Mouse (Mus musculus) embryo, embryonic 11 days (tissue): ENCODE results near the gene Rims1.

Experiments used
- DNase-seq: peaks from one replicate; pipeline ENCODE4 v3.0.0-alpha.2; 2015

Gene Rims1

DNA sequence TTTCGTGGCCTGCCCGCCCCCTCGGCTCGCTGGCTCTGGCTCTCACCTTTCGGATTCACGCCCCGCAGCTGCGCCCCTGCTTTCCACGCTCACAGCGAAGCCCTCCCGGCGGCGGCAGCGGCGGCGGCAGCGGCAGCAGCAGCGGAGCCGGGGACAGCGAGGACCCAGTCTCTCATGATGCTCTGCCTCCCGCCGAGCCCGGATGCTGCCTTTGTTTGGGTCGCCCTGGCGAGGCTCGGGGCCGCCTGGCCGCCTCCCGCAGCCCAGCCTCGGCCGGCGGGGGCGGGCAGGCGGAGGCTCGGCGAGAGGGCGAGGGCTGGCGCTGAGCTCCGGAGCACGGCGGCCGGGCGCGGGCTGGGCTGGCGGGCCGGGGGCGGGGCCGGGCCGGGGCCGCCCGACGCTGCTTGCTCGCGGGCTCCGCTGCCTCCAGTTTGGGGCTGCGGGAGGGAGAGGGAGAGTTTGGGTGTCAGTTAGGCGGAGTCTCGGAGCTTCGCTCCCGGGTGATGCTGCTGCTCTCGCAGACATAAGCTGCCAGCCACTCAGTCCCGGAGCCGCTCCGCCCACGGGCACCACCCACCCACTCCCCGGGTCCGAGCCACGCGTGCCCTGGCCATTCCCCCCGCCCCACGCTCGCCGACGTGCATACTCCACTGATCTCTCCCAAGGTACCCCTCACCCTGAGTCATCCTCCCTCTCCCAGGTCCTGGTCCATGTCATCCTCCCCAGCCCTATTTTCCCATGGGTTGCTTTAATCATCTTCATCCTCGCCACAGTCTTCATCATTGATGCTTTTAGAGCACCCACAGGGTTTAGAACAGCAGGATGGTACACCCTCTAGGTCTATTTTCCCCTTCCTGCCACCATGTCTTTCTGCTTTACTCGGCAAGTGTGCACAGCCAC, at the start of gene Rims1:
TSS of gene Rims1 (minus strand) at position 269 of the 900 bp plus-strand sequence.
- DNase-seq, result peak; percentile 72

DNA sequence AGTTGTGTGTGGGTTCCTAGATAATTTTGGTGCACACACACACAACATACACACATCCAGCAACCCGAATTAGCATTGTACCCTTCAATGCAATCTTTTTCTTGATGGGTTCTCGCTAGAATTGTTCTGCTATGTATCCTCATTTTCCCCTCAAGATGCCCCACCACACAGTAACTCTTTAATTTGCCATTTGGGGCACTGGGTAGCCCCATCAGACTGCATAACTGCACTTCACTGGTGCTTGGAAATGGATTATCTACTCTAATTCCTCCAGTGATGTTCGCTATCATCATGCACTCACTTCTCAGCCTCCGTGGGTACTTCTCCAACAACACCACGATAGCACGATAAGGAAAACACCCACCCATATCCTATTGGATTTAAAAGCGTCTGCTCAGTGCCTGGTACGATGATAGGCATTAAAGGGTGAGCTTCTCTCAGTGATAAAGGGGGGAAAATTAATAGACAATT, 867 bp upstream of the Rims1 start:
- DNase-seq, result no peak

DNA sequence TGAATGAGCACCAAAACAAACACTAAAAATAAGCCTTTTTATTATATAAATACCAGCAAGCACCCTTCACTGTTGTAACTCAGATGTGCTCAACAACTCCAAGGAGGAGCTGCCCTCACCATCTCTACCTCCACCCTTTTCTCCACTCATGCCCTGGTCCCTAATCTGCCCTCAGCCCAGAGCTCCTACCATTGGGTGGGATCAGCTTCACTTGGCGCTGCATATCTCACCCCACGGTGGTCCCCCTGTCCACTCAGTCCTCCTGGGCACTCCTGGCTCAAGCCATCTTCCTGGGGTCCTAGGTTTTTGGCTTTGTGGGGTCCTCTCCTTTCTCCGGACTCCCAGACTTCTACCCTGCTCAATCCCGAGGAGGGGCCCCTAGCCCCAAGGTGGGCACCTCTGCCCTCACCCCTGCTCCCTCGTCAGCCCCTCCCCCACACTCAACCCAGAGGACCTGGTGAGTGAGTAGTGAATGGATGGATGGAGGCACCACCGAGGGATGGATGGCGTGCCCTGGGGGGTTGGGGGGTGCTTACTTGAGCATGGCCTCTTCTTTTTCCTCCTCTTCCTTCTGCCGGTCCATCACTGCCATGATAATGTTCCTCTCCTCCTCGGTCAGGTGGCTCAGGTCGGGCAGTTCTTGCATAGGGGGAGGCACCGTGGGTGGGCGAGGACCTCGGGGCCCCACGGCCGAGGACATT, 619 bp downstream of the Rims1 start:
- no peak for DNase-seq

DNA sequence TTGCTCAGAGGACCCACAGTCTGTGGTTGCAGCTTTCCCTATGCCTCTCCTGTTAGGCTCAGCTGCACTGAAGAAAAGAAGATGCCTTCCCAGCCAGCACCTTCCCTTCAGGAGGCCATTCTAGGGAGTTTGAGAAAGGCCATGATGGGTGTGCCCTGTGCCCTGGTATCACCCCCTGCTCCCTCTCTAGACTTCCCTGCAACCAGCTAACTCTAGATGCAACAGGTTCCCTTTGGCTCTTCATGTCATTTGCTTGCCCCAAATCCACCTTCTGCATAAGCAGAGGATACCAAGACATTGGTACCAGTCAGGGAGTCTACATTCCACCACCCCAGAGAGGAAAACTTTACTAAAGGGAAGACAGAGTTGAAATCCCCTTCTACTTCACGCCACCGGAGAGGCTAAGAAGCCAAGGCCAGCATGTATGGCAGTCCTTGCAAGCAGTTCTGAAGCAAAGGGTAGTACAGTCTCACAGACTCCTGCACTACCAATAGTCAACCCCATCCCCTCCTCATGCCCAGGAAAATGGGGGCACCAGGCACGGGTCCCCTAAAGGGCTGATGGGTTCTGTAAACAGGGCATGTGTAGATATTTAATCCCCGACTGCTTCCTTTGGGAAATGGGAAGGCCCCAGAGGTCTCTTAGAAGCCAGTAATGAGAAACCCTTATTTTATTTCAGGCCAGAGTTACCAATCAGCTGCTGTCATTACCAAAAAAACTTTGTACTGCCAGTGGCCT, 1.5 kb downstream of the Rims1 start:
- DNase-seq, result no peak

DNA sequence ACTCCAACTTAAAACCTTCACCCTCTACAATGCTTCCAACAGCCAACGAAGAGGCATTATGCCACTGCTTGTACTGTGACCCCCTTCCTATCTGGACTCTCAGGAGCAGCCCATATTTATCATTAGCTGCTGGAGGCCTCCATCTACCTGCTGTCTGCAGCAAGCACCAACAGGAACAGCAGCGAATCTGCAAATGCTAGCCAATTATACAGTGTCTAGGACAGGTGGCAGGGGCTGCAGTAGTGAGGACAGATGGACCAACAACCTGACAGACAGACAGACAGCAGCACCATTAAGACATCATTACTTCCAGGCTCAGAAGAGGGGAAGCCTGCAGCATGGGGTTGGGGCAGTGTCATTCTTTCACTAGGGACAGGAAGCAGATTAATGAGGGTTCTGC, 2.3 kb downstream of the Rims1 start:
- DNase-seq, result no peak

DNA sequence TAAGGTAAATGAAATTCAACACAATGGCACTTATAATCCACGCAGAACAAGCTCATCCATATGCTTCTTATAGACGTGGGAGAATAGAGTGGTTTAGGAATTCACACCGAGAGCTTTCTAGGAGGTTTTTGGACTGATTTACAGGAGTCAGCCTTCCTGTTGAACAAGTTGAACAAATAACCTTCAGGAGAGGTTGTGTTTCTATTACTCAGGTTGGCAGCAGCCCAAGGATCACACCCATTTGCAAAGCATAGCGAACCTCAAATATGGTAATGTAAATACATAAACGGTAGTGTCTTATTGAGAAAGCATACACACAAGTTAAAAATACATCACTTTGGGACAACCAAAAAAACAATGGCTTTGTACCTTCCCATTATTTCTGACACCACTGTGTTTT, 5.5 kb downstream of the Rims1 start:
- DNase-seq, result no peak

DNA sequence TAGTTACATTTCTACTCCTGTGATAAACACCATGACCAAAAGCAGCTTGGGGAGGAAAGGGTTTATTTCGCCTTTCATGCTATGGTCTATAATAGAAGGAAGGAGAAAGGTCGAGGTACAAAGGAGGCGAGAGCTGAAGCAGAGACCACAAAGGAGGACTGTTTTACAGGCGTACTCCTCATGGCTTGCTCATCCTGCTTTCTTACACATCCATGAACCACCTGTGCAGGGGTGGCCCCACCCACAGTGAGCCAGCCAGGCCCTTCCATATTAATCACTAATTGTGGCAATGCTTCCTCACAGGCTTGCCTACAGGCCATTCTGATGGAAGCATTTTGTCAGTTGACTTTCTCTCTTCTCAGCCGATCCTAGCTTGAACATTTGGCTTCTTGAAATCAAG, 8.7 kb downstream of the Rims1 start:
- no peak for DNase-seq

- no peak for DNase-seq
These were observed 16.3 kb downstream of the Rims1 start for GRCm38 (mm10) chr1:22789391-22789909.

DNA sequence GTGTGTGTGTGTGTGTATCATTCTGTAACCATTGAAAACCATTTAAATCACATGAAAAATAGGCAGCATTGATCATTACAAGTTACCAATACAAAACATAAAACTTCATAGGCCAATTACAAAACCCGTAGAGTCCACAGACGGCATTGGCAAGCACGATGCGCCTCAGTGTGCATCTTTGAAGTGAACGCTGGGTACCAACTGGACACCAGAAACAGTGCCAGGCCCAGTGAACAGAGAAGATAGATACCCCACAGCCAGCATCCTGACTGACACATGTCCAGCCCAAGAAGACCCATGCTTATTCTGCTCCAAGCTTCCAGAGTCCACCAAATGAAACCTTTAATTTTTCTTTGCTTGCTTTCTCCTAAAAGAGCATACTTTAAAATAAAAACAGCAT, 18.2 kb downstream of the Rims1 start:
- no peak for DNase-seq

DNA sequence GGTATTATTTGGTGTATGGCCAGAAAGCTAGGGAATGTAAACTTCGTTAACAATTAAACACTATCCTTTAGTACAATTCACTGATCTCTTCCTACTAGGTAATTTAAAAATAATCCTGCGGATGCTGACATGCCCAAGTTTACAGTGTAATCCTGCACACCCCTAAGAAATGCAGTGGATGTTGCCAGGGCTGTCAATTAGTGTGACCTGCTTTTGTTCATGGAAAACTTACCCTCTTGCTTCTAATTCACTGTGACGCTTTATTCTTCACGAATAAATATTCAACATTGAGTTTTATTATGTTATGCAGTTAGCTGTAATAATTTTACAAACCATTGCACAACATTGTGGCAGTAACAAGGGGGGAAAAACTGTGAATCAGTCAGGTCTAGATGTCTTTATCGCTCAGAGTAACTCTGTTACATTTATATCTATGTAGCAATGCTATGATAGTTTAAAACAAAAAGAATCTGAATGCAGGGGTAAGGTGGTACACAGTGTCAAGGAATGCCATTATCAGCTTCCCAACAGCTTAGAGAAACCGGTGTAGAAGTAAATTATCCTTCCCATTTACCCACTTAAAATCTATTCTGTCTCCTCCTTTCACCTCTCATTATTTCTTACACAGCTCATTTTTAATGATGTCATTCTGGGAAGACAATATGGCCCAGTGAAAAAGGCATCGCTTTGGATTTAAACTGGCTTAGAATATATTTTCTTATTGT, 35.1 kb downstream of the Rims1 start:
- DNase-seq, result no peak

GRCm38 (mm10) chr1:22763376-22763775, 42.4 kb downstream of the Rims1 start:
- DNase-seq, result no peak

- DNase-seq, result no peak
These were observed 43.0 kb downstream of the Rims1 start for GRCm38 (mm10) chr1:22762780-22763179.

- DNase-seq, result no peak
These were observed 55.3 kb downstream of the Rims1 start for GRCm38 (mm10) chr1:22750536-22750935.

GRCm38 (mm10) chr1:22744655-22745054, 61.1 kb downstream of the Rims1 start:
- no peak for DNase-seq

DNA sequence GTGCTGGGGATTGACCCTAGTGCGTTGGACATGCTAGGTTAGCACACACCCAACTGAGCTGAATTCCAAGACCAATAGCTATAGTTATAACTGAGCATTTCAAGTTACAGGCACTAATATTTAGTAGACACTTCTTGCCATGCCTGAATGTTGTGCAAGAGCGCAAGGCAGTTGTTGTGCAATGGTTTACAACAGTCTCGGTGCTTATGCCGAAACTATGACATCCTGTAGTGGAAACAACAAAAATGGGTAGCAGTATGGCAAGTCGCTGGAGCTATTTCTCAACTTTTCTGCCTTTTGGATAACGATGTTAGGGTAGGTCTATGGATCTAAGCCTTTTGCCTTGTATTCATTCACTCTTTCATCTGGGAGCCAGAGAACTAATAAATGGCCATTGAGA, 68.3 kb downstream of the Rims1 start:
- no peak for DNase-seq

DNA sequence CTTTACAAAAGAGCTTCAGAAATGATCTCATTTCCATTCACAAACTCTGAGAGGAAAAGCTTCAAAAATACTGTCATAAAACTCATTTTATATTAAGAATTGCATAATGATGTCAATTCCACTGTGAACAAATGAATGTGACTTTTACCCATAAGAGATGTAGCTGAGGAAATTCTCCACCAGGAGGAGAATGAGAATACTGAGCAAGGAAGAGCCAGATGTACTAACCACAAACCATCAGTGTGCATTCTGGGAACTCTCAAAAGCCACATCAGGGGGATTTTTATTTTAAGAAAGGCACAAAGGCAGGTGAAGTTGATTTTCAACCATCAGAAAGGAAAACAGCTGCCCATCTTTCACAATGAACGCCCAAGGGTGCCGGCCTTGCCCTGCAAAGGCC, 71.4 kb downstream of the Rims1 start:
- DNase-seq, result no peak

GRCm38 (mm10) chr1:22733281-22733680, 72.5 kb downstream of the Rims1 start:
- no peak for DNase-seq

GRCm38 (mm10) chr1:22728207-22728606, 77.6 kb downstream of the Rims1 start:
- DNase-seq, result no peak

GRCm38 (mm10) chr1:22721706-22722105, 84.1 kb downstream of the Rims1 start:
- no peak for DNase-seq

GRCm38 (mm10) chr1:22720714-22721113, 85.1 kb downstream of the Rims1 start:
- DNase-seq, result no peak

GRCm38 (mm10) chr1:22709461-22709860, 96.3 kb downstream of the Rims1 start:
- no peak for DNase-seq

GRCm38 (mm10) chr1:22695046-22695445, 110.7 kb downstream of the Rims1 start:
- DNase-seq, result peak; percentile 1
